Mouse (Mus musculus): ENCODE results near the gene Defb20. TPM values are rescaled to one million over a fixed set of nuclear protein-coding genes. Genes with fewer than 3 reads are reported as not detected.

Gene Defb20
- polyA plus RNA-seq, 1 experiment from 2014 or later = 0.17 TPM

- 81% methylated on average over 2 of the region's 2 CpGs for WGBS
Observed at GRCm38 (mm10) chr2:152439833-152440232, 37.0 kb upstream of the Defb20 start.

GRCm38 (mm10) chr2:152442322-152442721 is 34.5 kb upstream of the Defb20 start:
- TF ChIP-seq CTCF (IDR thresholded peaks at IDR 0.05; ENCODE audit: low read depth) = no peak
- DNase-seq (ENCODE audit: low spot score) (peak; percentile 47), ATAC-seq (replicated peaks; ENCODE audit: low FRiP score, low read depth) (peak; percentile 67)
- Histone ChIP-seq H3K4me3 (replicated peaks; ENCODE audit: low read depth, low read length) (no peak overlapping the region), H3K4me1 (replicated peaks; ENCODE audit: insufficient read depth, low read length) (0 out of 2 replicates have a peak, but pooled peaks cover 6% of the 10 kb centered on the region), H3K9ac (ENCODE audit: low read depth, low read length) (no peak overlapping the region), H3K4me2 (ENCODE audit: low read length) (no peak overlapping the region), H3K27me3 (ENCODE audit: insufficient read depth, low read length) (no peaks in the 10 kb centered on the region), H3K36me3 (ENCODE audit: insufficient read depth, low read length) (no peaks in the 10 kb centered on the region), H3K27ac (peak overlapping the region; percentile 19; the same call in 1 of the 2 replicates), H3K9me3 (replicated peaks; ENCODE audit: low read length) (no peaks in the 10 kb centered on the region)
- 42% methylated on average over 4 of the region's 4 CpGs for WGBS

More at GRCm38 (mm10) chr2:152439833-152440232, 37.0 kb upstream of the Defb20 start:
- H3K9ac ChIP-seq (ENCODE audit: low read depth, low read length) = no peak overlapping the region
- TF ChIP-seq CTCF (IDR thresholded peaks at IDR 0.05; ENCODE audit: low read depth) = no peak
- ATAC-seq (replicated peaks; ENCODE audit: low FRiP score, low read depth) (no peak), DNase-seq (ENCODE audit: low spot score) (no peak)
- H3K27ac ChIP-seq = no peak overlapping the region
- H3K36me3 ChIP-seq (ENCODE audit: insufficient read depth, low read length) = no peaks in the 10 kb centered on the region
- no peak overlapping the region for H3K4me3 ChIP-seq (replicated peaks; ENCODE audit: low read depth, low read length)
- H3K4me1 ChIP-seq (replicated peaks; ENCODE audit: insufficient read depth, low read length) = peaks cover 12% of the 10 kb centered on the region; the same call in 1 of the 2 replicates
- H3K9me3 ChIP-seq (replicated peaks; ENCODE audit: low read length) = no peaks in the 10 kb centered on the region
- H3K4me2 ChIP-seq (ENCODE audit: low read length) = no peak overlapping the region
- no peaks in the 10 kb centered on the region for H3K27me3 ChIP-seq (ENCODE audit: insufficient read depth, low read length)

GRCm38 (mm10) chr2:152443281-152443680 is 33.6 kb upstream of the Defb20 start:
- Histone ChIP-seq H3K9ac (ENCODE audit: low read depth, low read length) (no peak overlapping the region), H3K4me3 (replicated peaks; ENCODE audit: low read depth, low read length) (no peak overlapping the region), H3K27ac (no peak overlapping the region), H3K27me3 (ENCODE audit: insufficient read depth, low read length) (no peaks in the 10 kb centered on the region), H3K9me3 (replicated peaks; ENCODE audit: low read length) (no peaks in the 10 kb centered on the region), H3K4me2 (ENCODE audit: low read length) (no peak overlapping the region), H3K36me3 (ENCODE audit: insufficient read depth, low read length) (no peaks in the 10 kb centered on the region), H3K4me1 (replicated peaks; ENCODE audit: insufficient read depth, low read length) (0 out of 2 replicates have a peak, but pooled peaks cover 5% of the 10 kb centered on the region)
- no peak for ATAC-seq (replicated peaks; ENCODE audit: low FRiP score, low read depth)
- no peak for TF ChIP-seq CTCF (IDR thresholded peaks at IDR 0.05; ENCODE audit: low read depth)
- DNase-seq (ENCODE audit: low spot score) = no peak
- WGBS = 83% methylated on average over 8 of the region's 8 CpGs

GRCm38 (mm10) chr2:152446642-152447041 is 30.2 kb upstream of the Defb20 start:
- no peaks in the 10 kb centered on the region for H3K9me3 ChIP-seq (replicated peaks; ENCODE audit: low read length)
- no peak overlapping the region for H3K9ac ChIP-seq (ENCODE audit: low read depth, low read length)
- no peak overlapping the region for H3K4me3 ChIP-seq (replicated peaks; ENCODE audit: low read depth, low read length)
- 0 out of 2 replicates have a peak, but pooled peaks cover 5% of the 10 kb centered on the region for H3K4me1 ChIP-seq (replicated peaks; ENCODE audit: insufficient read depth, low read length)
- no peak for TF ChIP-seq CTCF (IDR thresholded peaks at IDR 0.05; ENCODE audit: low read depth)
- no peaks in the 10 kb centered on the region for H3K27me3 ChIP-seq (ENCODE audit: insufficient read depth, low read length)
- no peaks in the 10 kb centered on the region for H3K36me3 ChIP-seq (ENCODE audit: insufficient read depth, low read length)
- no peak for ATAC-seq (replicated peaks; ENCODE audit: low FRiP score, low read depth)
- no peak for DNase-seq (ENCODE audit: low spot score)
- no peak overlapping the region for H3K27ac ChIP-seq
- 68% methylated on average over 2 of the region's 2 CpGs for WGBS
- no peak overlapping the region for H3K4me2 ChIP-seq (ENCODE audit: low read length)

- no peak overlapping the region for H3K27ac ChIP-seq
- no peak overlapping the region for H3K9ac ChIP-seq (ENCODE audit: low read depth, low read length)
- H3K4me1 ChIP-seq (replicated peaks; ENCODE audit: insufficient read depth, low read length) = 0 out of 2 replicates have a peak, but pooled peaks cover 5% of the 10 kb centered on the region
- no peak for TF ChIP-seq CTCF (IDR thresholded peaks at IDR 0.05; ENCODE audit: low read depth)
- no peaks in the 10 kb centered on the region for H3K9me3 ChIP-seq (replicated peaks; ENCODE audit: low read length)
- DNase-seq (ENCODE audit: low spot score) (peak; percentile 66), ATAC-seq (replicated peaks; ENCODE audit: low FRiP score, low read depth) (no peak)
- 7% methylated on average over 5 of the region's 5 CpGs for WGBS
- H3K36me3 ChIP-seq (ENCODE audit: insufficient read depth, low read length) = no peaks in the 10 kb centered on the region
- no peak overlapping the region for H3K4me2 ChIP-seq (ENCODE audit: low read length)
- no peak overlapping the region for H3K4me3 ChIP-seq (replicated peaks; ENCODE audit: low read depth, low read length)
- no peaks in the 10 kb centered on the region for H3K27me3 ChIP-seq (ENCODE audit: insufficient read depth, low read length)
Observed at GRCm38 (mm10) chr2:152447461-152447860, 29.4 kb upstream of the Defb20 start.

GRCm38 (mm10) chr2:152450241-152450640 is 26.6 kb upstream of the Defb20 start:
- Histone ChIP-seq H3K9ac (ENCODE audit: low read depth, low read length) (no peak overlapping the region), H3K27me3 (ENCODE audit: insufficient read depth, low read length) (no peaks in the 10 kb centered on the region), H3K36me3 (ENCODE audit: insufficient read depth, low read length) (no peaks in the 10 kb centered on the region), H3K4me1 (replicated peaks; ENCODE audit: insufficient read depth, low read length) (no peaks in the 10 kb centered on the region), H3K27ac (no peak overlapping the region), H3K4me2 (ENCODE audit: low read length) (no peak overlapping the region), H3K4me3 (replicated peaks; ENCODE audit: low read depth, low read length) (no peak overlapping the region), H3K9me3 (replicated peaks; ENCODE audit: low read length) (no peaks in the 10 kb centered on the region)
- WGBS = 3% methylated on average over 5 of the region's 5 CpGs
- DNase-seq (ENCODE audit: low spot score) = peak; percentile 73
- ATAC-seq (replicated peaks; ENCODE audit: low FRiP score, low read depth) = no peak
- TF ChIP-seq CTCF (IDR thresholded peaks at IDR 0.05; ENCODE audit: low read depth) = peak; percentile 80
